Mouse (Mus musculus): Measurements from ENCODE around the gene Usp21.

Usp21 gene

DNA sequence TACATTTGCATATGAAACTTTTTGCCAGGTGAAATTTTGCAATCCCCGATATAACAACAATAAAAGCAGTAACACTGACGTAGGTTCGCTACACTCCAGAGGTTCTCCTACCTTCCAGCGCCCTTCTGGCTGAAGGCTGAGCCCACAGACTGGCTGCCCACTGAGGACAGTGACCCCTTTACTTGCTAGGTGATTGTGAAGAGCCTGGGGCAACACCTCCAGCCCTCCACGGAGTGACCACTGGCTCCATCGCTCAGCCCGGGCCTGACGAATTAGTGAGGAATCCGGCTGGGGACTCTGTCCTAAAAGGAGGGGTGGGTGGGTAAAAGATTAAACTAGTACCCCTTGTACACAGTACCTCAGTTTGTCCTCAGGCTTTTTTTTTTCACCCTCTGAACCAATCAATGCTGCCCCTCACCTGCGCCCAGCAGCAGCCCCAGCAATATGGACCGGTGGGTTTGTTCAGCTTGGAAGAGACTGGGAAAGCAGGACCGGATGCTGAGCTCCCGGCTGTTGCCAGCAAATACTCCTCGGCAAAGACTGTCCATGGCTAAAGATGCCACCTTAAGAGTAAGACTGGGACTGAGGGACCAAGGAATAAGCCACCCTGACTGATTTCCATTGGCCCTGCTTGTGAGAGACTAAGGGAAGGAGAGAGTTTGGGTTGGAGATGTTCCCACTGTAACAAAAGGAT lies 8.6 kb downstream of the Usp21 start:
- CTCF ChIA-PET = no interaction called here
- POLR2A ChIA-PET = interaction anchor here in 2 of 4 experiments (1.2 to 2.8 kb wide), 5 partner anchors 8 to 223 kb away, joined by 3 to 7 read pairs (median 6); partner anchors contain the start of genes B4galt3 (in 1 of the 2) and Usp21 (in 1 of the 2)

GRCm38 (mm10) chr1:171278436-171278835 lies 9.4 kb downstream of the Usp21 start:
- POLR2A ChIA-PET = interaction anchor here in 2 of 4 experiments (1.2 to 2.8 kb wide), 7 partner anchors 8 to 224 kb away, joined by 3 to 7 read pairs (median 6); partner anchors contain the start of genes B4galt3 (in 1 of the 2) and Usp21 (in 1 of the 2)
- CTCF ChIA-PET = no interaction called here

- ChIA-PET CTCF (no interaction called here), POLR2A (interaction anchor here in 3 of 4 experiments (0.6 to 2.8 kb wide), 8 partner anchors 8 to 225 kb away, joined by 3 to 7 read pairs (median 6); partner anchors contain the start of genes Ndufs2 (in 1 of the 3) and Usp21 (in 1 of the 3))
Measured at GRCm38 (mm10) chr1:171277736-171278135, 10.1 kb downstream of the Usp21 start.

GRCm38 (mm10) chr1:171276110-171276748 lies 11.6 kb downstream of the Usp21 start:
- ChIA-PET POLR2A (interaction anchor here in 3 of 4 experiments (0.6 to 2.0 kb wide), 5 partner anchors 8 to 393 kb away, joined by 3 to 7 read pairs (median 5); partner anchors contain the start of gene Ndufs2 (in 1 of the 3)), CTCF (no interaction called here)

GRCm38 (mm10) chr1:171275144-171275734 lies 12.6 kb downstream of the Usp21 start:
- CTCF ChIA-PET = no interaction called here
- POLR2A ChIA-PET = no interaction called here

DNA sequence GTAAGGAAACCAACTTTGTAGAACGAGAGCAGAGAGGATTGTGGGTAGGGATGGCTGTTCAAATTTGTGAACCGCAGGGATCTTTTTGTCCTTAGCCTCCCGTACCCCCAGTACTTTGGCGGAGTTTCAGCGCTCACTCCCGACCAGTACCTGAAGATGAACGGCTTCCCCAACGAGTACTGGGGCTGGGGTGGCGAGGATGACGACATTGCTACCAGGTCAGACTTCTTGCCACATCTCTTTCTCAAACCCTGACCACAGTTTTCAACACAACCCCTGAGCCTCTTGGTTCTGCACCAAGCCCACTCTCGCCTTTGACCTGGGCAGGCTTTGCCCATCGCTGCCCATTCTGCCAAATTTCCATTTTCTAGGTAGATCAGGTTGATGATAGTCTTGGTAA lies 13.6 kb downstream of the Usp21 start:
- CTCF ChIA-PET = no interaction called here
- POLR2A ChIA-PET = no interaction called here

- POLR2A ChIA-PET = interaction anchor here in 2 of 4 experiments (0.9 to 4.2 kb wide), 12 partner anchors 10 to 230 kb away, joined by 3 to 119 read pairs (median 8); partner anchors contain the start of genes Ppox (in 2 of the 2), Alyref2 (in 1 of the 2), Klhdc9 (in 1 of the 2) and Ufc1 (in 1 of the 2)
- CTCF ChIA-PET = interaction anchor here in 2 of 4 experiments (0.7 to 3.9 kb wide), 6 partner anchors 9 to 44 kb away, joined by 3 to 38 read pairs (median 4); partner anchors contain the start of gene Ppox (in 2 of the 2)
Measured at GRCm38 (mm10) chr1:171272086-171272485, 15.7 kb downstream of the Usp21 start.

GRCm38 (mm10) chr1:171271622-171272021 lies 16.2 kb downstream of the Usp21 start:
- POLR2A ChIA-PET = interaction anchor here in 3 of 4 experiments (0.7 to 4.2 kb wide), 18 partner anchors 9 to 231 kb away, joined by 3 to 119 read pairs (median 10); partner anchors contain the start of genes Ppox (in 3 of the 3), Ufc1 (in 2 of the 3), Usp21 (in 2 of the 3) and Alyref2 (in 1 of the 3)
- CTCF ChIA-PET = interaction anchor here (0.6 to 3.9 kb wide), 12 partner anchors 9 to 1005 kb away, joined by 3 to 38 read pairs (median 4); partner anchors contain the start of genes Ppox (in 4 of the 4), Nit1 (in 1 of the 4) and Pfdn2 (in 1 of the 4)

DNA sequence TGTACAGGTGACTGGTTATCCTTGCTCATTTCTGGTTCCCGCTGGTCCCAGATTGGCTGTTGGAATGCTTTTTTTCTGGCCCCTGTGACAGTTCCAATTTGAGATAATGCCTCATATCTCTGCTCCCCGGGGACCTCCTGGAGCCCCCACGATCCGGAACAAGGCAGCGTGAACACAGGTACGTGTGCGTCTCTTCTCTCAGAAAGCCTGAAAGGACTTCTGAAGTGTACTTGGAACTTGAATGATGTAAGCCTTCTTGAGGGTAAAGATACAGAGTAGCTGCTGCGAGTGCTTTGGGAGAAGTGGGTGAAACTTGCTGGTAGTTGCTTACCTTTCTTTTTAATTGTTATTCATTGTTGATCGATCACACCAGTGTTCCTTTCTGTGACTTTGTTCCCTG lies 16.6 kb downstream of the Usp21 start:
- POLR2A ChIA-PET = interaction anchor here (0.6 to 4.2 kb wide), 39 partner anchors 9 to 1114 kb away, joined by 3 to 119 read pairs (median 7); partner anchors contain the start of genes Ppox (in 4 of the 4), Klhdc9 (in 2 of the 4), Ndufs2 (in 2 of the 4) and Ufc1 (in 2 of the 4)

GRCm38 (mm10) chr1:171270573-171270900 lies 17.3 kb downstream of the Usp21 start:
- ChIA-PET CTCF (interaction anchor here (0.5 to 3.9 kb wide), 12 partner anchors 10 to 231 kb away, joined by 3 to 38 read pairs (median 4); partner anchors contain the start of genes Ppox (in 4 of the 4), Adamts4 (in 1 of the 4), F11r (in 1 of the 4) and Klhdc9 (in 1 of the 4)), POLR2A (interaction anchor here (0.5 to 4.2 kb wide), 76 partner anchors 8 to 375 kb away, joined by 3 to 119 read pairs (median 5); partner anchors contain the start of genes Ppox (in 4 of the 4), Ndufs2 (in 3 of the 4), Usp21 (in 3 of the 4) and Adamts4 (in 2 of the 4))

More for the DNA sequence above, 16.6 kb downstream of the Usp21 start:
- CTCF ChIA-PET = interaction anchor here (0.5 to 3.9 kb wide), 12 partner anchors 8 to 1006 kb away, joined by 3 to 38 read pairs (median 4); partner anchors contain the start of genes Ppox (in 4 of the 4), Adamts4 (in 1 of the 4), Nit1 (in 1 of the 4) and Pfdn2 (in 1 of the 4)

DNA sequence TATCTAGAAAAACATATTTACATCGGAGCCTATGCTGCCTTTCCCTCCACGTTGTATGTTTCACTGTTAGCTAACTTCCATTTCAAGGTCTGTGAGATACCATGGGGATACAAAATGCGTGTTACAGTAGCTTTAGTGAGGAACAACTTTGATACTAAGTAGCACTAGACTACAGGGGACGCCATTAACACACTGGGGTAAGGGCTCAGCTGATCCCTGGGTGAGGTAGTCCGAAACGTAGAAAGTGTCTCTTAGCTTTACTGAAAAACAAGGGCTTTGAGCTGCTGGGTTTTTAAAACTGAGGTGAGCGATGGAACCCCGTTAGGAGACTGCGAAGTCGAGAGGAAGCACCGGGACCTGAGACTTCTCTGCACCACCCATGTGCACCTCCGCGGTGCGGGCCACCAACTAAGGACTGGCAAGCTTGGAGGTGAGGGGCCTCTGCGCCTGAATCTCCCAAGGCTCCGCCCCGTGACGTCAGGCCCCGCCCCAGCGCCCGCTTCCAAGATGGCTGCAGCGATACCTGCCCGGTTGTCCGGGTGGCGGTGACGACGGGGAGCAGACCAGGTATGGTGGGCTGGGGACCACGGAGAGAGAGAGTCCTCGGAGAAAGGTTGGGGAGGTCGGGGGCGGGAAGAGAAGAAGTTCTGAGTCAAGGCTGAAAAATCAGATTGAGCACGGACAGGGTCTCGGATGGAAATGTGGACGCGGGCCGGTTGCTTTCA lies 17.8 kb downstream of the Usp21 start, which contains the start of gene B4galt3:
Gene B4galt3 (plus strand): TSS at position 481 of the 725 bp plus-strand sequence.
- CTCF ChIA-PET = interaction anchor here in 3 of 4 experiments (0.5 to 3.9 kb wide), 12 partner anchors 11 to 231 kb away, joined by 3 to 38 read pairs (median 4); partner anchors contain the start of genes Ppox (in 3 of the 3), F11r (in 1 of the 3), Klhdc9 (in 1 of the 3) and Ufc1 (in 1 of the 3)

GRCm38 (mm10) chr1:171268341-171268740 lies 19.4 kb downstream of the Usp21 start:
- POLR2A ChIA-PET = interaction anchor here in 2 of 4 experiments (0.7 to 2.9 kb wide), 8 partner anchors 9 to 72 kb away, joined by 3 to 15 read pairs (median 4); partner anchors contain the start of genes Ppox (in 2 of the 2), Dedd (in 1 of the 2) and Pcp4l1 (in 1 of the 2)
- CTCF ChIA-PET = interaction anchor here in 3 of 4 experiments (0.6 to 1.9 kb wide), 10 partner anchors 11 to 1253 kb away, joined by 3 to 13 read pairs (median 4); partner anchors contain the start of genes Ppox (in 2 of the 3) and Cfap45 (in 1 of the 3)

More for the DNA sequence above, 17.8 kb downstream of the Usp21 start, which contains the start of gene B4galt3:
- POLR2A ChIA-PET = interaction anchor here (0.5 to 4.2 kb wide), 94 partner anchors 8 to 385 kb away, joined by 3 to 119 read pairs (median 5); partner anchors contain the start of genes Ppox (in 4 of the 4), Adamts4 (in 3 of the 4), Dedd (in 3 of the 4) and Klhdc9 (in 3 of the 4)

DNA sequence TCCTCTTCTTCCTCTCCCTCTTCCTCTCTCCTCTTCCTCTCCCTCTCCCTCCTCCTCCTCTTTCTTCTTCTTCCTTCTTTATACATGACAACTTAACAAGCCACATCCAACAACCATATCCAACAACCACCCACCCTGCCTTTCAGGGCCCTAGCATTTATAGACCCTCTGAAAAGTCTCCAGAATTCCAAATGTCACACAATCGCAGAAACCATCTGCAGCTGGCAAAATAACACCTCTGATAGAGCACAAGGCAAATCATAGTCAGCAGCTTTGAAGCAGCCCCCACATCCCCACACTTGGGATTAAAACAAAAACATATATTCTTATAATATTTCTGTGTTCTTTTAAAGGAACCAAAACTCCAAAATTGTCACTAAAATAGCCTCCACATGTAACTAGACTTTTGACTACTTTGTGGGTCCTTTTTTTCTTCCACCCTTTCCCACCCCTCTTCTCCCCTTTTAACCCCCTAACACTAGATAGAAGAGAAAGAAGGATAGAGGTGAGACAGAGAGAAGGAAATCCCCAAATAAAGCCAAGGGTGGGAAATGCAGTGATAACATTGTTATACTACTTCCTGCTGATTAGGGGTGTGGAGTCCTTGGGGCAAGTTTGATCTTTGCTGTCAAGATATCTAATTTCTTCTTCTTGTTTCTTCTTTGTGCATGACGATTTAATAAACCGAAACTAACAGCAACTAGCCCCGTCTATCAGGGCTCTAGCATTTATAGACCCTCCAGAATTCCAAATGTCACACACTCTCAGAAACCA lies 21.6 kb downstream of the Usp21 start:
- POLR2A ChIA-PET = interaction anchor here in 1 of 4 experiments (1.2 to 2.9 kb wide), 2 partner anchors 15 to 95 kb away, joined by 3 to 15 read pairs; partner anchors contain the start of genes Klhdc9 and Ppox
- CTCF ChIA-PET = no interaction called here

DNA sequence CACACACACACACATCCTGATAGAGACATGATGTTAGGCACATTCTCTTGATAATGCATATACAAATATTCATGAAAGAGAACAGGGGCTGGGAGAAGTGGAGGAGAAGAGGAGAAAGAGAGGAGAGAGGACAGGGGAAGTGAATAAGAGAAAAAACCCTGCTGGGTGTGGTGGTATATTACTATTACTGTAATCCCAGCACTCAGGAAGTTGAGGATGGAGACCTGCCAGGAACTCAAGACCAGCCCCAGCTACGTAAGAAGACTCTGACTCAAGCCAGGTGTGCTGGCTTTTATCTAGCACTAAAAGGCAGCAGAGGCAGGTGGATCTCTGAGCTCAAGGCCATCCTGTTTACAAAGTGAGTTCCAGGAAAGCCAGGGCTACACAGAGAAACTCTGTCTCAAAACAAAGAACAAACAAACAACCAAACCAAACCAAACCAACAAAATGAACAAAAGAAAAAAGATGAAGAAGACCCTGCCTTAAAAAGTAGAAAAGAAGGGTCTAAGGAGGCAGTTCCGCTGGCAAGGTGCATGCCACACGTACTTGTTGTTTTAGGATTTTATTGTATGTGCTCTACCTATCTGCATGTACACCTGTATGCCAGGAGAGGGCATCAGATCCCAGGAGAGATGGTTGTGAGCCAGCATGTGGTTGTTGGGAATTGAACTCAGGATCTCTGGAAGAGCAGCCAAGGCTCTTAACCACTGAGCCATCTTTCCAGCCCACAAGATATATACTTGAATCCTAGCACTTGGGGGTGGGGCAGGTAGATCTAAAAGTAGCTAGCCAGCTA lies 23.9 kb downstream of the Usp21 start:
- POLR2A ChIA-PET = interaction anchor here (0.6 to 2.3 kb wide), 13 partner anchors 12 to 238 kb away, joined by 3 to 7 read pairs (median 3); partner anchors contain the start of genes Ppox (in 1 of the 4) and Usf1 (in 1 of the 4)
- CTCF ChIA-PET = interaction anchor here (0.6 to 3.1 kb wide), 13 partner anchors 12 to 812 kb away, joined by 3 to 20 read pairs (median 5); partner anchors contain the start of gene Ppox (in 1 of the 4)

- ChIA-PET POLR2A (interaction anchor here (0.6 to 2.3 kb wide), 18 partner anchors 11 to 238 kb away, joined by 3 to 10 read pairs (median 3); partner anchors contain the start of genes Ppox (in 1 of the 4) and Usf1 (in 1 of the 4)), CTCF (interaction anchor here (0.6 to 3.1 kb wide), 15 partner anchors 8 to 1503 kb away, joined by 3 to 20 read pairs (median 3); partner anchors contain the start of genes Apoa2 (in 1 of the 4) and Ppox (in 1 of the 4))
Measured at GRCm38 (mm10) chr1:171263185-171263611, 24.6 kb downstream of the Usp21 start.

Measured in embryonic stem cell, embryonic (primary cell).